Comparison of ENCODE assay signal across 10 mouse cellular contexts in genomic region chr3:90085281-90085680, GRCm38 (mm10). TPM values are rescaled to one million over a fixed set of nuclear protein-coding genes. Genes with fewer than 3 reads are reported as not detected.
DNase-seq lines count a peak whose midpoint lies in the region; ATAC-seq and TF ChIP-seq lines count a peak whose summit lies in the region.
"Had no signal": no experiment of that assay in that cellular context is flagged by ENCODE, and none has a peak within 500 bp of the region (broad histone marks: within the 10 kb centered on the region; RNA-seq: fewer than 3 reads in every experiment).

No protein-coding gene starts in this region.

- peak overlapping the region; percentile 87 for H3K27ac ChIP-seq in lung, postnatal 0 days (ENCODE audit: low read length)

- ATAC-seq in lung, postnatal 0 days = no peak
- ATAC-seq: forebrain, embryonic 15.5 days had no signal

- peaks cover 11% of the 10 kb centered on the region; the same call in 1 of the 2 replicates for H3K36me3 ChIP-seq in lung, postnatal 0 days (ENCODE audit: insufficient read depth, low read length)

- no peaks in the 10 kb centered on the region for H3K9me3 ChIP-seq in lung, postnatal 0 days (ENCODE audit: low read length)
- H3K9me3 ChIP-seq: forebrain, embryonic 15.5 days had no signal

- WGBS in lung, postnatal 0 days = 36% methylated on average over 6 of the region's 6 CpGs

- TF ChIP-seq CTCF in lung, postnatal 0 days (IDR thresholded peaks at IDR 0.05) = peak; percentile 11; the same call in 1 of the 2 replicates

- H3K4me3 ChIP-seq in lung, postnatal 0 days (ENCODE audit: low read depth, low read length) = no peak overlapping the region
- H3K4me3 ChIP-seq: forebrain, embryonic 15.5 days had no signal

- intact Hi-C loops in gastrocnemius, postnatal 14 days (cut with DNase I; ENCODE audit: low total_unique reads) = no loop called here

- H3K27me3 ChIP-seq in lung, postnatal 0 days (replicated peaks; ENCODE audit: insufficient read depth, low read length) = no peaks in the 10 kb centered on the region
- H3K27me3 ChIP-seq: forebrain, embryonic 15.5 days had no signal

- TF ChIP-seq EP300 in lung, postnatal 0 days (IDR thresholded peaks at IDR 0.05) = no peak

- H3K4me2 ChIP-seq in lung, postnatal 0 days (replicated peaks; ENCODE audit: low read depth, low read length) = peak overlapping the region; percentile 63
- H3K4me2 ChIP-seq: forebrain, embryonic 15.5 days; lung, embryonic 14.5 days had no signal

- H3K4me1 ChIP-seq in lung, postnatal 0 days (ENCODE audit: insufficient read depth, low read depth, low read length) = peaks cover 44% of the 10 kb centered on the region

- H3K9ac ChIP-seq in lung, postnatal 0 days (replicated peaks; ENCODE audit: low read depth) = no peak overlapping the region
- H3K9ac ChIP-seq: forebrain, embryonic 15.5 days; lung, embryonic 14.5 days had no signal

- DNase-seq in gastrocnemius, postnatal 14 days = peak; percentile 21
- DNase-seq in gastrocnemius, postnatal 10 days = no peak
- peak; percentile 79 for DNase-seq in 416B (ENCODE audit: low read depth)
- DNase-seq in heart, adult 8-10 months (ENCODE audit: low spot score) = peak; percentile 26
- peak; percentile 63 for DNase-seq in lung, postnatal 0 days (ENCODE audit: low spot score)
- no peak for DNase-seq in spleen, postnatal 36 days (ENCODE audit: low spot score in 2 of 2)
- no peak for DNase-seq in MN1 (ENCODE audit: low spot score)
- DNase-seq in thymus, postnatal 0 days (ENCODE audit: low spot score) = no peak
- DNase-seq: lung, embryonic 14.5 days had no signal

RNA-seq across cellular contexts. Expression of gene Tpm3, which starts 12.8 kb away (rescaled TPM):
- total RNA-seq in gastrocnemius, postnatal 14 days (2021) = 100 to 1,000 TPM; 346 to 601 TPM
- total RNA-seq in gastrocnemius, postnatal 10 days (2021) = 100 to 1,000 TPM; 277 to 366 TPM
- total RNA-seq in heart, adult 8-10 months (2022) = 10 to 100 TPM; 34.1 to 43.4 (median 38.2) TPM
- 506 and 509 TPM in 2 replicates for polyA plus RNA-seq in lung, postnatal 0 days (2015; fragmentation: Nextera tagmentation; extraction: Ambion mirVana)
- polyA plus RNA-seq in thymus, postnatal 0 days (2015; fragmentation: Nextera tagmentation; extraction: Ambion mirVana) = 687 and 711 TPM in 2 replicates

RNA-seq across cellular contexts. Expression of gene Nup210l, which starts 18.7 kb away (rescaled TPM):
- total RNA-seq in gastrocnemius, postnatal 14 days (2021) = under 1 TPM; 0.04 to 0.08 TPM
- under 1 TPM; 0.09 to 0.11 TPM for total RNA-seq in gastrocnemius, postnatal 10 days (2021)
- under 1 TPM; 0.06 to 0.16 (median 0.10) TPM for total RNA-seq in heart, adult 8-10 months (2022)
- 0.10 and 0.17 TPM in 2 replicates for polyA plus RNA-seq in lung, postnatal 0 days (2015; fragmentation: Nextera tagmentation; extraction: Ambion mirVana)
- 0.15 and 0.27 TPM in 2 replicates for polyA plus RNA-seq in thymus, postnatal 0 days (2015; fragmentation: Nextera tagmentation; extraction: Ambion mirVana)

RNA-seq across cellular contexts. Expression of gene Ubap2l, which starts 32.9 kb away (rescaled TPM):
- 10 to 100 TPM; 90.4 to 95.0 TPM for total RNA-seq in gastrocnemius, postnatal 14 days (2021)
- total RNA-seq in gastrocnemius, postnatal 10 days (2021) = 100 to 1,000 TPM; 119 to 141 TPM
- total RNA-seq in heart, adult 8-10 months (2022) = 100 to 1,000 TPM; 105 to 133 (median 121) TPM
- 101 and 118 TPM in 2 replicates for polyA plus RNA-seq in lung, postnatal 0 days (2015; fragmentation: Nextera tagmentation; extraction: Ambion mirVana)
- 142 and 145 TPM in 2 replicates for polyA plus RNA-seq in thymus, postnatal 0 days (2015; fragmentation: Nextera tagmentation; extraction: Ambion mirVana)

RNA-seq across cellular contexts. Expression of gene 4933434E20Rik, which starts 33.8 kb away (rescaled TPM):
- total RNA-seq in gastrocnemius, postnatal 14 days (2021) = 10 to 100 TPM; 46.8 to 56.9 TPM
- 10 to 100 TPM; 47.4 to 54.0 TPM for total RNA-seq in gastrocnemius, postnatal 10 days (2021)
- total RNA-seq in heart, adult 8-10 months (2022) = 100 to 1,000 TPM in 1 of 4 experiments, 10 to 100 TPM in 3; 91.0 to 102 (median 93.9) TPM
- polyA plus RNA-seq in lung, postnatal 0 days (2015; fragmentation: Nextera tagmentation; extraction: Ambion mirVana) = 144 and 146 TPM in 2 replicates
- polyA plus RNA-seq in thymus, postnatal 0 days (2015; fragmentation: Nextera tagmentation; extraction: Ambion mirVana) = 176 and 182 TPM in 2 replicates

Comparison
In these comparisons a context has a peak if more than half of its experiments do, and no peak if none do; other contexts are left out.
1. DNase-seq: peak in gastrocnemius, postnatal 14 days (single experiment), 416B (single experiment), heart, adult 8-10 months (single experiment) and lung, postnatal 0 days (single experiment); none in gastrocnemius, postnatal 10 days (single experiment), spleen, postnatal 36 days (0 of 2), MN1 (single experiment) and thymus, postnatal 0 days (single experiment).
2. RNA of gene Tpm3, which starts 12.8 kb away (total RNA-seq): 346 to 601 TPM in gastrocnemius, postnatal 14 days and 277 to 366 TPM in gastrocnemius, postnatal 10 days; 34.1 to 43.4 TPM in heart, adult 8-10 months; every median in the first group is over 4 times any median in the second.